Mouse (Mus musculus) neural tube, embryonic 11.5 days (tissue): Measurements from ENCODE around the gene Scgn. TPM values are rescaled to one million over a fixed set of nuclear protein-coding genes. Genes with fewer than 3 reads are reported as not detected.

Source experiments
- ATAC-seq: fragments of 200-750 bp; cut with Nextera tagmentation; 2 replicates; pipeline ENCODE4 v1.8.0; 2017; ENCODE audit warnings: moderate number of reproducible peaks, mild to moderate bottlenecking, moderate TSS enrichment, moderate library complexity; ENCODE audit not compliant: insufficient read depth, low FRiP score, low TSS enrichment
- DNase-seq: peaks from one replicate; pipeline ENCODE4 v3.0.0-alpha.2; 2015; ENCODE audit warnings: low spot score
- H3K27ac ChIP-seq: fragments of 300-500 bp; sonication (generic); 2 replicates; pipeline ENCODE4 v1.5.1; 2014; ENCODE audit warnings: low read depth, mild to moderate bottlenecking, low read length
- H3K27me3 ChIP-seq: fragments of 300-500 bp; sonication (generic); 2 replicates; pipeline ENCODE4 v1.6.1; 2014; ENCODE audit warnings: mild to moderate bottlenecking, low read length, mixed read lengths; ENCODE audit not compliant: control insufficient read depth, insufficient read depth
- H3K36me3 ChIP-seq: fragments of 300-500 bp; sonication (generic); 2 replicates; pipeline ENCODE4 v1.6.1; 2014; ENCODE audit warnings: mild to moderate bottlenecking, low read length, moderate library complexity, mixed read lengths; ENCODE audit not compliant: control insufficient read depth, insufficient read depth
- H3K4me1 ChIP-seq: fragments of 300-500 bp; sonication (generic); 2 replicates; pipeline ENCODE4 v1.6.1; 2014; ENCODE audit warnings: low read length, mixed read lengths; ENCODE audit not compliant: control insufficient read depth, insufficient read depth
- H3K4me2 ChIP-seq: fragments of 300-500 bp; sonication (generic); 2 replicates; pipeline ENCODE4 v1.6.1; 2014; ENCODE audit warnings: low read depth, mild to moderate bottlenecking, moderate library complexity
- H3K4me3 ChIP-seq: fragments of 300-500 bp; sonication (generic); 2 replicates; pipeline ENCODE4 v1.5.1; 2014; ENCODE audit warnings: low read depth, low read length
- H3K9ac ChIP-seq: fragments of 300-500 bp; sonication (generic); 2 replicates; pipeline ENCODE4 v1.6.1; 2014; ENCODE audit warnings: mild to moderate bottlenecking, low read length
- H3K9me3 ChIP-seq: fragments of 300-500 bp; sonication (generic); 2 replicates; pipeline ENCODE4 v1.6.1; 2016; ENCODE audit warnings: low read length; ENCODE audit not compliant: control insufficient read depth
- WGBS: fragments of 180-500 bp; shearing (Covaris S2); extraction: QIAGEN DNeasy Blood & Tissue Kit; methylation state at CpG from one replicate; pipeline ENCODE4 v1.1.7; 2014; 5-methylcytosine and 5-hydroxymethylcytosine counted together
- polyA plus RNA-seq: library from polyadenylated mRNA; unstranded; fragments of >200 nt; fragmentation: Nextera tagmentation; extraction: Ambion mirVana; gene quantifications from 2 replicates; pipeline ENCODE4 v1.2.1, GENCODE M21; 2014

Scgn gene
- polyA plus RNA-seq, 1 experiment from 2014 or later = 0.73 TPM

DNA sequence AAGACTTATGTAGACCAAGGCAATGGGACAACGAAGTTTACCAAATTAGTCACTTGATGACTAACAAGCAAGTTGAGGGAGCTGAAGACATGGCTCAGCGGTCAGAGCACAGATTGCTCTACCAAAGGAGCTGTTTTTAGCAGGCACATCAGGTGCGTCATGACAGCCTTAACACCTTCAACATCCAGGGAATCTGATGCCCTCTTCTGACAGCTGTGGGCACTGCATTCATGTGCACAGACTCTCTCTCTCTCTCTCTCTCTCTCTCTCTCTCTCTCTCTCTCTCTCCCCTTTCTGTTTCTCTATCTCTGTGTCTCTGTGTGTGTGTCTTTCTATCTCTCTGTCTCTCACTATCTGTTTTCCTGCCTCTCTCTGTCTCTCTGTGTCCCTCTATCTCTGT is 40.1 kb downstream of the Scgn start:
- no peak overlapping the region for H3K9ac ChIP-seq
- WGBS = 71% methylated on average over 3 of the region's 3 CpGs
- H3K4me3 ChIP-seq = no peak overlapping the region
- DNase-seq (no peak), ATAC-seq (no peak)
- no peaks in the 10 kb centered on the region for H3K27me3 ChIP-seq
- no peak overlapping the region for H3K4me2 ChIP-seq
- H3K27ac ChIP-seq = no peak overlapping the region
- 0 out of 2 replicates have a peak, but pooled peaks cover 3% of the 10 kb centered on the region for H3K4me1 ChIP-seq
- no peaks in the 10 kb centered on the region for H3K9me3 ChIP-seq
- no peaks in the 10 kb centered on the region for H3K36me3 ChIP-seq

DNA sequence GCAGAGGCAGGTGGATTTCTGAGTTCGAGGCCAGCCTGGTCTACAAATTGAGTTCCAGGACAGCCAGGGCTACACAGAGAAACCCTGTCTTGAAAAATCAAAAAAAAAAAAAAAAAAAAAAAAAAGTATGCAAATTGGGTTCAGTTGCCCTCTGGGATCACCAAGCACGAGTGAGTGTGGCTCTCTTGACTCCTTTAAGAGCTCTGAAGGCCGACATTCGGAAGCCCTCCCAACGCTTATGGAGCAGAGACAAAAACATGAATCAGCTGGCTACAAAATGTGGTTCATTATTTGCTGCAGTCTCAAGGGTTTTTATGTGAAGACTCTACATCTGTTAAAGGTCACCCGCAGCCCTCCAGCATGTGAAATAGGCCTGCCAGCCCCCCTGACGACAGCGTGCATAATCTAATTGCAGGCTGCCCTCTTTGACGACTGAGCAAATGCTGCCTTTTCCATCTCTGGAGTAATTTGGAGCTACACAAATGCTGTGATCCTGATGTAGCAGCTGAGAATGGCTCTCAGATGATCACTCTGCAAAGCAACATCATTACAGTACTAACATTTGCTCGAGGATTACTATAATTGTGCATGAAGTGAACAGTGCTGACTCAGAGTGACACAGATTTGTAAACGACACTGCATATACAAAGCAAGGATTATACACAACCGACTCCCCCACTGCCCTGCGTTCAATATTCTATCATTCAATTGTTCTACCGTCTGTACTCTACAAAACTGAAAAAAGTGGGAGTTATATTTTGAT is 41.3 kb downstream of the Scgn start:
- Histone ChIP-seq H3K9me3 (no peaks in the 10 kb centered on the region), H3K4me2 (no peak overlapping the region), H3K9ac (0 out of 2 replicates have a peak overlapping the region, but pooled peaks have one; percentile 12), H3K4me1 (0 out of 2 replicates have a peak, but pooled peaks cover 3% of the 10 kb centered on the region), H3K4me3 (no peak overlapping the region), H3K27ac (no peak overlapping the region), H3K36me3 (no peaks in the 10 kb centered on the region), H3K27me3 (no peaks in the 10 kb centered on the region)
- peak; percentile 57 for DNase-seq
- WGBS = 46% methylated on average over 14 of the region's 14 CpGs
- ATAC-seq = peak; percentile 50; the same call in 1 of the 2 replicates

DNA sequence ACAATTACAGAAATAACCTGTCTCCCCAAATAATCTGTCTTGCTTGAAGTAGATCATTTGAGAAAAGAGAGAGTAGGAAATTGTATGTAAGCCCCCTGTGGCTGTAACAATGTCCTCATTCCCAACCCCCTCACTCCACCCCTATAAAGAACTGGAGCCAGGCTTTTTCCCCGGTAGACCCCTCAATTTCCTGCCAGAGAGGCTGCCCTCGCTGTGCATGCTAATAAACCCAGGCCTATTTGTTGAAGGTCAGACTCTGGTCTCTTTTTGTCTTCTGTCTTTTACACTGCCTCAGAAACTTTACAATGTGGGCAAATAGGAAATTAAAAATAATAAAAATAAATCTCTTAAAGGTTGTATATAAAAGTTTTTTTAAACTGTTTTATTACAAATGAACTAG is 44.8 kb downstream of the Scgn start:
- ATAC-seq = no peak
- no peak overlapping the region for H3K27ac ChIP-seq
- 12% methylated on average over 2 of the region's 2 CpGs for WGBS

DNA sequence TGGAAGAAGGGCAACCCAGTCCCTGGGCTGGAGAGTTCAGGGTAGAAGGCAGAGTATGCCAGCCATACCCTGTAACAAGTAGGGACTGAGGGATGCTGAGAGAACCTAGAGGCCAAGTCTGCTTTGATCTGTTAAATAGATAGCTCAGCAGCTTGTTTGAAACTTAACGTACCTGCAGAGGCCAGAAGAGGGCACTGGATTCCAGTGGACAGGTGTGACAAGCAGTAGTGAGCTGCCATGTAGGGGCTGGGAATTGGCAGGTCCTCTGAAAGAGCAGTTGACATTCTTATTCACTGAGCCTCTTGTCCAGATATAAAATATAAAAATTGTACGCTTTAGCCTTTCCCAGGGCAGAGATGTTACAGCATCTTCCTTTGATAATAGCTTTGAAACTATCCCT is 48.2 kb downstream of the Scgn start:
- DNase-seq (no peak), ATAC-seq (no peak)
- no peaks in the 10 kb centered on the region for H3K9me3 ChIP-seq
- no peak overlapping the region for H3K9ac ChIP-seq
- no peak overlapping the region for H3K4me2 ChIP-seq
- no peaks in the 10 kb centered on the region for H3K36me3 ChIP-seq
- no peak overlapping the region for H3K27ac ChIP-seq
- no peaks in the 10 kb centered on the region for H3K27me3 ChIP-seq
- no peak overlapping the region for H3K4me3 ChIP-seq
- WGBS = 50% methylated on average over 2 of the region's 2 CpGs
- 0 out of 2 replicates have a peak, but pooled peaks cover 3% of the 10 kb centered on the region for H3K4me1 ChIP-seq

More for the DNA sequence above, 44.8 kb downstream of the Scgn start:
- 0 out of 2 replicates have a peak, but pooled peaks cover 3% of the 10 kb centered on the region for H3K4me1 ChIP-seq
- H3K9ac ChIP-seq = no peak overlapping the region
- no peak overlapping the region for H3K4me2 ChIP-seq
- H3K4me3 ChIP-seq = no peak overlapping the region
- H3K27me3 ChIP-seq = no peaks in the 10 kb centered on the region
- H3K9me3 ChIP-seq = no peaks in the 10 kb centered on the region
- DNase-seq = no peak
- H3K36me3 ChIP-seq = no peaks in the 10 kb centered on the region

DNA sequence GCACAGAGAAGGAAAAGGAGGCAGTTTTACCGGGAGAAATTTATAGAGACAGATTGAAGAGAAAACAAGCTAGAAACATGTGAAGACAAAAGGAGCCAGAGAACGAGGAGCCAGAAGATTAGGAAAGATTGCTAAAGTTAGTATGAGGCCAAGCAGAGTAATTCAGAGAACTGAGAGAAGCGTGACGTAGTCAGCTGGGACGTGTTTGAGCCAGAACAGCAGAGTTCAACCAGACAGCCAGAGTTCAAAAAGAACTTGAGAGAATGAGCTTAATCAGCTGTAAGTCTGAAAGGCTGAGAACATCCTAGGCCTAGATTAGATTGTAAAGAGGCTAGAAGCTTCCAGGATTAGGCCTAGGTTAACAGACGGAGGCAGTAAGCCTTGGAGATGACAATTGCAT is 50.7 kb downstream of the Scgn start:
- H3K36me3 ChIP-seq = no peaks in the 10 kb centered on the region
- H3K27me3 ChIP-seq = no peaks in the 10 kb centered on the region
- H3K9me3 ChIP-seq = no peaks in the 10 kb centered on the region
- WGBS = 66% methylated on average over 6 of the region's 6 CpGs
- H3K4me2 ChIP-seq = no peak overlapping the region
- 0 out of 2 replicates have a peak, but pooled peaks cover 3% of the 10 kb centered on the region for H3K4me1 ChIP-seq
- H3K9ac ChIP-seq = no peak overlapping the region
- no peak overlapping the region for H3K27ac ChIP-seq
- no peak overlapping the region for H3K4me3 ChIP-seq
- ATAC-seq = no peak
- DNase-seq = no peak

DNA sequence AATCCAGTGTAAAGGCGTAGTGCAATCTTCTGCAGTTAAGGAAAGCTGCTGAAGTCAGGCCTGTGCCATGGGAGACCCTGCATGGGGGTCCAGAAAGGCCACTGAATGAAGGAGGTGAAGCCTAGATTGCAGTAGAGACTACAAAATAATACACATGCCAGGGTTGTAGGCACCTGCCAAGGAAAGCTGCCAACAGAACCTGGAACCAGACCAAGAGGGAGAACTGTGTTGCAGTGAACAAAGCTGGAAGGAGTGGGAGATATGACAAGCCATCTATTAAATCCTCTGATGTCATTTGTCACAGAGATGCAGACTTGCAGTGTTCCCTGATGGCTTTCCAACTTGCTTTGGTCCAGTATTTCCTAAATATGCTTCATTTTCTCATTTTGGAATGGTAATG is 52.3 kb downstream of the Scgn start:
- Histone ChIP-seq H3K27me3 (no peaks in the 10 kb centered on the region), H3K9ac (no peak overlapping the region), H3K4me3 (no peak overlapping the region), H3K9me3 (no peaks in the 10 kb centered on the region), H3K4me1 (0 out of 2 replicates have a peak, but pooled peaks cover 3% of the 10 kb centered on the region), H3K36me3 (no peaks in the 10 kb centered on the region), H3K4me2 (no peak overlapping the region), H3K27ac (no peak overlapping the region)
- WGBS = 88% methylated on average over 1 of the region's 1 CpGs
- ATAC-seq (no peak), DNase-seq (no peak)

DNA sequence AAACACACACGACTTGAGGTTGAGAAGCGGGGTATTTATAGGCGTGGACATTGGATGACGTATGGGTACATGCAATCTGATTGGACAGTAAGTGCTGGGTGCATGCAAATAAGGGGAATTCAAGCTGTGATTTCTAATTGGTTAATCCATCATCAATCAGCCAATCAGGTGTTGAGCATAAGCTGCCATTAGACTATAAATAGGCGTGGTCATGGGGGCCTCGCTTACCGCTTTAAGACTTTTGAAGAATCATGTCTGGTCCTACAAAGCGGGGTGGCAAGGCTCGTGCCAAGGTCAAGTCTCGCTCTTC is 56.8 kb downstream of the Scgn start, which contains the start of gene Hist1h2aa:
Gene Hist1h2aa (plus strand): TSS at position 252 of the 310 bp plus-strand sequence.
- DNase-seq (no peak), ATAC-seq (no peak)
- Histone ChIP-seq H3K4me3 (no peak within 1 kb of the TSS), H3K4me2 (no peak within 1 kb of the TSS), H3K9me3 (no peaks in the 10 kb centered on the region), H3K36me3 (no peaks in the 10 kb centered on the region), H3K9ac (no peak within 1 kb of the TSS), H3K27me3 (no peaks in the 10 kb centered on the region), H3K27ac (no peak within 1 kb of the TSS), H3K4me1 (no peaks in the 10 kb centered on the region)
- WGBS = 89% methylated on average over 10 of the region's 10 CpGs

DNA sequence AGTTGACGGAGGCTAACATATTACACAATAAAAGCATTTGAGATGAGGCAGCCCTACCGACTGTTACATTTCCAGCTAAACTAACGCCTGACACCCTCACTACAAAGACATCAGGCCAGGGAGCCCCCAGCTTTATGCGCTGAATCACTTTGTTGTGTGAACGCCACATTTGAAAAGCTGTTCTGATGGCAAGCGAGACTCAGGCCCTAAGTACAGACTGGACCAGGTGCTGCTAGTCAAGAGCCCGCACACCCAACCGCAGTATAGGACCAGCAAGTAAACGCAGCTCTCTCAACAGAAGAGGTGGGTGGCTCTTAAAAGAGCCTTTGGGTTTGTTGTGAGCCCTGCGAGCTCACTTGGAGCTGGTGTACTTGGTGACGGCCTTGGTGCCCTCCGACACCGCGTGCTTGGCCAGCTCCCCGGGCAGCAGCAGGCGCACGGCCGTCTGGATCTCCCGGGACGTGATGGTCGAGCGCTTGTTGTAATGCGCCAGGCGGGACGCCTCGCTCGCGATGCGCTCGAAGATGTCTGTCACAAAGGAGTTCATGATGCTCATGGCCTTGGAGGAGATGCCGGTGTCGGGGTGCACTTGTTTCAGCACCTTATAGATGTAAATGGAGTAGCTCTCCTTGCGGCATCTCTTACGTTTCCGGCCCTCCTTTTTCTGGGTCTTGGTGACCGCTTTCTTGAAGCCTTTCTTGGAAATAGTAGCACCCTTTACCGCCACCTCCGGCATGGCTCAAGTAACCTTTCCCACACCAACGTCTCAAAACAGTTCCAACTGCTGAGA is 57.4 kb downstream of the Scgn start, which contains the start of gene Hist1h2ba:
Gene Hist1h2ba (minus strand): TSS at position 736 of the 790 bp plus-strand sequence.
- H3K9ac ChIP-seq = no peak within 1 kb of the TSS
- ATAC-seq (no peak), DNase-seq (no peak)
- no peak within 1 kb of the TSS for H3K4me2 ChIP-seq
- no peak within 1 kb of the TSS for H3K4me3 ChIP-seq
- 91% methylated on average over 36 of the region's 39 CpGs for WGBS
- no peak within 1 kb of the TSS for H3K27ac ChIP-seq
- H3K27me3 ChIP-seq = no peaks in the 10 kb centered on the region
- no peaks in the 10 kb centered on the region for H3K4me1 ChIP-seq
- no peaks in the 10 kb centered on the region for H3K9me3 ChIP-seq
- H3K36me3 ChIP-seq = no peaks in the 10 kb centered on the region
